Mouse (Mus musculus) macrophage (primary cell): ENCODE results near the gene Ankrd36. TPM values are rescaled to one million over a fixed set of nuclear protein-coding genes. Genes with fewer than 3 reads are reported as not detected.

ENCODE experiments used
- H3K27ac ChIP-seq: fragments of 350-480 bp; formaldehyde crosslinking; 2 replicates; pipeline ENCODE4 v1.9.0; 2021
- H3K36me3 ChIP-seq: fragments of 350-480 bp; formaldehyde crosslinking; 2 replicates; pipeline ENCODE4 v1.9.0; 2021; ENCODE audit errors: inconsistent target
- H3K4me3 ChIP-seq: fragments of 350-480 bp; formaldehyde crosslinking; 2 replicates; pipeline ENCODE4 v1.9.0; 2021; ENCODE audit errors: inconsistent target
- H3K79me2 ChIP-seq: fragments of 350-480 bp; formaldehyde crosslinking; 2 replicates; pipeline ENCODE4 v1.9.0; 2021; ENCODE audit errors: inconsistent target
- WGBS: methylation state at CpG from one replicate; pipeline ENCODE4 v1.1.7; 2026; ENCODE audit warnings: inconsistent platforms; ENCODE audit not compliant: missing documents; 5-methylcytosine and 5-hydroxymethylcytosine counted together
- polyA plus RNA-seq: library from polyadenylated mRNA; stranded (reverse); fragments of 250-400 nt; gene quantifications from 3 replicates; pipeline ENCODE4 v1.2.4, GENCODE M21; 2018; ENCODE audit warnings: inconsistent platforms

Ankrd36 gene
- polyA plus RNA-seq, 1 experiment from 2014 or later, result not detected

- Histone ChIP-seq H3K36me3 (peaks cover 46% of the 10 kb centered on the region), H3K4me3 (no peak within 1 kb of the TSS), H3K79me2 (no peaks in the 10 kb centered on the region), H3K27ac (no peak within 1 kb of the TSS)
- 91% methylated on average over 14 of the region's 14 CpGs for WGBS
Observed at GRCm38 (mm10) chr11:5715630-5716105, 146.2 kb downstream of the Ankrd36 start, which contains the start of gene Mrps24. TSS of gene Mrps24 (minus strand) at chr11:5715680.

GRCm38 (mm10) chr11:5716246-5716645 lies 146.8 kb downstream of the Ankrd36 start:
- Histone ChIP-seq H3K79me2 (no peaks in the 10 kb centered on the region), H3K36me3 (peaks cover 46% of the 10 kb centered on the region), H3K4me3 (no peak overlapping the region), H3K27ac (no peak overlapping the region)
- WGBS, result 93% methylated on average over 10 of the region's 11 CpGs

DNA sequence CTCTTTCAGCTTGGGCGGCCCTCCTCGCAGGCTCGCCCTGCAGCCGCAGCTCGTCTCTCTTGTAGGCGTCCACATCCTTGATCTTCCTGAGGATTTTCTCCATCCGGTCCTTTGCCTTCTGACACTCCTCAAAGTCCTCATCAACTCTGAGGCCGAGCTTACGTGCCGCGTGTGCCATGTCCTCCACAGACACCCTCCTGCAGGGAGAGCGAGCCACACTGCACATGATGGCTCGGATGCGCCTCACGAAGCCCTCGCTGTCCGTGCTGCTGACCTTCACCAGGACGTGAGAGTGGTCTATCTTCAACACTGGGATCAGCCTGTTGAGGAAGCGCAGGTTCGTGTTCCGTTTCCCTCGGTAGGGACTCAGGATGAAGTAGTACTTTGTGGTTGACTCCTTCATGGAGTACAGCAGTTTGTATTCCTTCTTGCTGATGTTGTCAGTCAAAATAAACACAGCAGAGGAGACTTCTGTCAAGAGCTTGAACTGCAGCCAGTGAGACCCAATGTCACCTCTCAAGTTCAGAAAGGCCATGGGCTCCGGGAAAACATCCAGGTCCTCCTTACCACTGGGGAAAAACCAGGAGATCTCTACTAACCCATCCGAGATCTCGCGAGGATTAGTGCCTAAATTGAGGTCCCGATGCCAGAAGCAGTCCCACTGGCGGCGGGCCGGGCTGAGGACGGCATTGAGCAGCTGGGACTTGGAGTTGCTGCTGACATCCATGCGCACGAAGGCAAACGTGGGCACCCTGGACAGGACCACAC lies 147.6 kb downstream of the Ankrd36 start:
- peaks cover 47% of the 10 kb centered on the region for H3K36me3 ChIP-seq
- H3K79me2 ChIP-seq, result no peaks in the 10 kb centered on the region
- no peak overlapping the region for H3K27ac ChIP-seq
- no peak overlapping the region for H3K4me3 ChIP-seq
- 97% methylated on average over 33 of the region's 34 CpGs for WGBS

DNA sequence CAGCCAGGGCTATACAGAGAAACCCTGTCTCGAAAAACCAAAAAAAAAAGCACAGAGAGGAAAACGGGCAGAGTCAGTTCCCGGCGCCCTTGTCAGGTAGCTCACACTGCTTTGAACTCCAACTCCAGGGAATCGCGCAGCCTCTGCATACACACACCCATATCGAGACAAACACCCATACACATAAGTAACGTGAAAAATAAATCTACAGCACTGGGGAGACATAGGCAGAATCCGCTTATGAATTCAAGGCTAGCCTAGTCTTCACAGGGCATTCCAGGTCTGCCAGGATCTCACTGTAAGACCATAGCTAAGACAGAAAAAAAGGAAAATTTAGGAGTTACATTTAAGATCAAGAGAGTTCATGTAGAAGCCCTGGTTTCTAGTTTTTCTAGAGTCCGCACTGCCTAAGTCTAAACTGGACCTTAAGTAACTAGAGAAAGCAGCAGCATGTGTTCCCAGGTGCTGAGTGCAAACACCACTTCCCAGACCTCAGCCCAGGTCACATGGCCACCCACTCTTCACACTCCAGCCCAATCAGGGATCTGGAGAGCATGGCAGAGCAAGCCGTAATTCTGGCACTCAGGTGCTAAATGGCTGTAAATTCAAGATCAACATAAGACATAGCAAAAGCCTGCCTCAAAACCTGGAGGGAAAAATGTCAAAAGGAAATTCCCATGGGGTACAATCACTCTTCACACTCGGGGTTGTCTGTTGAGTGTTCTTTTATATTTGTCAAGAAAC lies 149.3 kb downstream of the Ankrd36 start:
- Histone ChIP-seq H3K79me2 (no peaks in the 10 kb centered on the region), H3K27ac (no peak overlapping the region), H3K4me3 (no peak overlapping the region), H3K36me3 (peaks cover 57% of the 10 kb centered on the region)
- 93% methylated on average over 11 of the region's 12 CpGs for WGBS

- Histone ChIP-seq H3K79me2 (peaks cover 92% of the 10 kb centered on the region), H3K36me3 (peaks cover under 1% of the 10 kb centered on the region; the same call in 1 of the 2 replicates), H3K4me3 (no peak overlapping the region), H3K27ac (no peak overlapping the region)
- 91% methylated on average over 9 of the region's 9 CpGs for WGBS
Observed at GRCm38 (mm10) chr11:5729582-5729981, 160.1 kb downstream of the Ankrd36 start.

- no peak overlapping the region for H3K27ac ChIP-seq
- no peak overlapping the region for H3K4me3 ChIP-seq
- WGBS, result 95% methylated on average over 5 of the region's 5 CpGs
- H3K36me3 ChIP-seq, result no peaks in the 10 kb centered on the region
- peaks cover 100% of the 10 kb centered on the region for H3K79me2 ChIP-seq
Observed at GRCm38 (mm10) chr11:5732401-5732800, 162.9 kb downstream of the Ankrd36 start.

- Histone ChIP-seq H3K36me3 (no peaks in the 10 kb centered on the region), H3K27ac (no peak overlapping the region), H3K4me3 (no peak overlapping the region), H3K79me2 (peaks cover 100% of the 10 kb centered on the region)
- 94% methylated on average over 4 of the region's 4 CpGs for WGBS
Observed at GRCm38 (mm10) chr11:5734323-5734722, 164.8 kb downstream of the Ankrd36 start.

DNA sequence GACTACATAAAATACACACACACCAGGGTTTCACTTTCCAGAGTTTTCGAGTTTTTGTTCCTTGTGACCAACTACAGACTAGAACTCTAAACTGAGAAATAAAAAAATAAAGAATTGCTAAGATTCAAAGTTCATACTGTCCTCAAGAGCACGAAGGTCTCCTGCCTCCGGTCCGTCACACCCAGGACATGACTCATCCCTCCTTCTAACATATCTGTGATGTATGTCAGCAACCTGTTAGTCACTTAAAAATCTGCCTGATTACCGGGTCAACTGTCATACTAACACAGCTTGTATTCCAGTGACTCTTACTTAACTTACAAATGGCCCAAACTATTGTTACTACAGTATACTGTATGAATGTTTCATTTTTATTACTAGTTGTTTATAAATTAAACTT lies 167.7 kb downstream of the Ankrd36 start:
- Histone ChIP-seq H3K4me3 (no peak overlapping the region), H3K36me3 (no peaks in the 10 kb centered on the region), H3K27ac (no peak overlapping the region), H3K79me2 (peaks cover 86% of the 10 kb centered on the region)
- 37% methylated on average over 4 of the region's 5 CpGs for WGBS

Other genes starting within 250 kb of the Ankrd36 start
- gene Znrf3, start 124.8 kb upstream of the Ankrd36 start, polyA plus RNA-seq, result 1.6 to 2.9 TPM (median 2.1 TPM) in 3 replicates
- 86.5 to 117 TPM (median 108 TPM) in 3 replicates for gene Xbp1, start 49.0 kb upstream of the Ankrd36 start, polyA plus RNA-seq
- 9.4 to 16.8 TPM (median 15.8 TPM) in 3 replicates for gene Ccdc117, start 27.5 kb upstream of the Ankrd36 start, polyA plus RNA-seq
- gene Mrps24, start 146.0 kb downstream of the Ankrd36 start, polyA plus RNA-seq, result 12.0 to 55.7 TPM (median 43.6 TPM) in 3 replicates
- 7.5 to 13.5 TPM (median 13.1 TPM) in 3 replicates for gene Urgcp, start 192.7 kb downstream of the Ankrd36 start, polyA plus RNA-seq
- 170 to 177 TPM (median 175 TPM) in 3 replicates for gene Dbnl, start 218.8 kb downstream of the Ankrd36 start, polyA plus RNA-seq
- not detected in 3 replicates for gene Pgam2, start 234.0 kb downstream of the Ankrd36 start, polyA plus RNA-seq